Mouse (Mus musculus): ENCODE results near the gene Oxld1.

DNA sequence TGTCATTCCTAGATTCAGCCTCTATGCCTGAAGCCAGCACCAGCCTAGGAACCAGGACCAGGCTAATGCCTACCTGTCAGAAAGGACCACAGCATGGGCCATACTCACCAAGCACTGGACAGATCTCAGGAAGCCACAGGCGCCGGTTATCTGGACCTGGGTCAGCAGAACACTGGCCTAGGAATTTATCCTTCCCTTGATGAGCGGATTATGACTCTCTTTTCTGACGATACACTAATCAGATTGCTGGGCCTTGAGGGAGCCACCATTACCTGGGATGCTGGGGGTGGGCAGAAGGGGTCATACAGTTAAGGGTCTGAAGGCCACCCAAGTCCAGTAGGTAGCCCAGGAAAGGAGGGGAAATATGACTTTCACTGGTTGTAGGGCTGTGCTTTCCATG is 4.6 kb downstream of the Oxld1 start, which contains the start of gene Pde6g:
- TF ChIP-seq MEF2A (IDR thresholded peaks at IDR 0.05; ENCODE audit: borderline replicate concordance, low read depth, low read length), result no peak
- no peak for TF ChIP-seq ELF1 (IDR thresholded peaks at IDR 0.05; ENCODE audit: low read depth, low read length)
- no peak for TF ChIP-seq ZNF384 (IDR thresholded peaks at IDR 0.05; ENCODE audit: low read depth, low read length)
- no peak for TF ChIP-seq MAZ (IDR thresholded peaks at IDR 0.05; ENCODE audit: low read depth, low read length)
- no peak for TF ChIP-seq CTCF (conservative IDR thresholded peaks at IDR 0.05 in 1 of 2, IDR thresholded peaks at IDR 0.05 in 1 of 2; ENCODE audit: low read depth in 2 of 2, low read length in 2 of 2)
- no peak for TF ChIP-seq IRF4 (IDR thresholded peaks at IDR 0.05; ENCODE audit: low read depth, low read length)
- no peak for TF ChIP-seq HCFC1 (IDR thresholded peaks at IDR 0.05; ENCODE audit: low read depth, low read length)
- TF ChIP-seq MAX (IDR thresholded peaks at IDR 0.05; ENCODE audit: low read length), result no peak
- TF ChIP-seq POLR2A (IDR thresholded peaks at IDR 0.05; ENCODE audit: low read depth, low read length), result no peak
- no peak for TF ChIP-seq TBP (conservative IDR thresholded peaks at IDR 0.05; ENCODE audit: low read depth, low read length)
- no peak for TF ChIP-seq ZMIZ1 (IDR thresholded peaks at IDR 0.05; ENCODE audit: low read depth, low read length)
- TF ChIP-seq BHLHE40 (IDR thresholded peaks at IDR 0.05; ENCODE audit: low read depth, low read length), result no peak
- TF ChIP-seq SMC3 (IDR thresholded peaks at IDR 0.05; ENCODE audit: low read depth, low read length), result no peak

All from CH12.LX (cell line).